ENCODE assay signal across 9 mouse cellular contexts in the genomic region with DNA sequence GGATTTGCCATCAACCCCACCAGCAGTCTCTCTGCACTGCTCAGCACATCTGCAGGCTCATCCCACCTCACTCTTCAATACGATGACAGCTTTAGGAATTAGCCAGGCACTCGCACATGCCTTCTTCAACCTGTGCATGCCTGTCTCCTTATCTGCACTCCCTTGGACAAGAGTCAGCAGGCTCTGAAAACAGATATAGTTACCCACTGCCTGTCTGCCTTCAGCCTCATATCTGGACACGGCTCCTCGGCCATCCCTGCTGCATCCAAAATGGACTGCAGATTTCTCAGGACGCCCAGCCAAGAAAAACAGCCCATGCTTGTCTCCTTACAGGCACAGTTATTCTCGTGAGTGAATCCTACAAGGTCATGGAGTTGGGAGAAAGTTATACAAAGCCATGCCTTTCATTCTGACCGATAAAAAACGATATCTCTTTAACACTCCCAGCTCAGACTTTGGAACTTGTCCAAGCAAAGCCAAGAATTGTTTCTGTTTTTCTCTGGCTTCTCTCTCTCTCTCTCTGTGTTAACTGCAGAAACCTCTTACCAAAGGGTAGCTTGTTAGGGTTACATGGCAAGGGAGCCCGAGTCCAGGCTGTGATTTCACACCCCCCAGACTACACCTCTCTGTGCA. TPM values are rescaled to one million over a fixed set of nuclear protein-coding genes. Genes with fewer than 3 reads are reported as not detected.
DNase-seq lines count a peak whose midpoint lies in the region; ATAC-seq and TF ChIP-seq lines count a peak whose summit lies in the region.
"Had no signal": no experiment of that assay in that cellular context is flagged by ENCODE, and none has a peak within 500 bp of the region (broad histone marks: within the 10 kb centered on the region; RNA-seq: fewer than 3 reads in every experiment).

No protein-coding gene starts in this region.

- H3K4me1 ChIP-seq in lung, embryonic 15.5 days = peaks cover 42% of the 10 kb centered on the region

- no peaks in the 10 kb centered on the region for H3K9me3 ChIP-seq in lung, embryonic 15.5 days

- H3K27ac ChIP-seq in lung, embryonic 15.5 days = 0 out of 2 replicates have a peak overlapping the region, but pooled peaks have one; percentile 6
- H3K27ac ChIP-seq in gastrocnemius, adult 2 months = no peak overlapping the region

- no peak for TF ChIP-seq CTCF in gastrocnemius, adult 2 months (IDR thresholded peaks at IDR 0.05)

- H3K4me2 ChIP-seq in lung, embryonic 15.5 days = no peak overlapping the region

- H3K4me3 ChIP-seq in lung, embryonic 15.5 days = no peak overlapping the region
- H3K4me3 ChIP-seq in gastrocnemius, adult 2 months = no peak overlapping the region

- ATAC-seq in lung, embryonic 15.5 days (ENCODE audit: borderline replicate concordance, extremely low read depth, low FRiP score, low TSS enrichment) = peak; percentile 80; the same call in 1 of the 2 replicates
- no peak for ATAC-seq in megakaryocyte, adult 5-6 weeks (ENCODE audit: poor library complexity, severe bottlenecking)
- no peak for ATAC-seq in erythroblast, adult 5-6 weeks (replicated peaks; ENCODE audit: low FRiP score, poor library complexity, severe bottlenecking)

- no peak overlapping the region for H3K9ac ChIP-seq in lung, embryonic 15.5 days

- intact Hi-C loops in heart, postnatal 10 days (cut with DNase I) = no loop called here
- intact Hi-C loops in gastrocnemius, adult 2 months (cut with DNase I) = no loop called here

- WGBS in lung, embryonic 15.5 days = 32% methylated on average over 9 of the region's 9 CpGs

- no peaks in the 10 kb centered on the region for H3K27me3 ChIP-seq in lung, embryonic 15.5 days
- H3K27me3 ChIP-seq: Patski had no signal

- no peaks in the 10 kb centered on the region for H3K36me3 ChIP-seq in lung, embryonic 15.5 days

- peak; percentile 63 for DNase-seq in 3T3-L1 (ENCODE audit: low read depth, low spot score)
- peak; percentile 66 for DNase-seq in adipocyte (ENCODE audit: low spot score)
- DNase-seq in heart, postnatal 10 days = peak; percentile 74 to 77
- DNase-seq in gastrocnemius, adult 2 months = no peak
- DNase-seq in left cerebral cortex, adult 11 months (ENCODE audit: low spot score) = no peak

RNA-seq across cellular contexts. Expression of gene Pik3r4, which starts 55.1 kb away (rescaled TPM):
- 10 to 100 TPM; 23.0 to 26.1 TPM for total RNA-seq in heart, postnatal 10 days (2021)
- polyA plus RNA-seq in lung, embryonic 15.5 days (2015; fragmentation: Nextera tagmentation; extraction: Ambion mirVana) = 20.4 and 20.8 TPM in 2 replicates
- 10 to 100 TPM; 10.9 to 11.9 TPM for total RNA-seq in gastrocnemius, adult 2 months (2021)
- total RNA-seq in megakaryocyte, adult 5-6 weeks (2015) = 21.7 and 22.1 TPM in 2 replicates
- total RNA-seq in megakaryocyte, adult 5-6 weeks (2017) = 13.4 and 21.7 TPM in 2 replicates
- total RNA-seq in erythroblast, adult 5-6 weeks (2015; ENCODE audit: low replicate concordance) = 8.6 and 9.8 TPM in 2 replicates
- 4.6 and 7.1 TPM in 2 replicates for total RNA-seq in erythroblast, adult 5-6 weeks (2017; ENCODE audit: low replicate concordance)

Comparison
In these comparisons a context has a peak if more than half of its experiments do, and no peak if none do; other contexts are left out.
1. DNase-seq: peak in 3T3-L1 (single experiment), adipocyte (single experiment) and heart, postnatal 10 days (2 of 2); none in gastrocnemius, adult 2 months (single experiment) and left cerebral cortex, adult 11 months (single experiment).